10 mouse cellular contexts compared by ENCODE assay signal in genomic region chr4:152833411-152834310, GRCm38 (mm10).
DNase-seq lines count a peak whose midpoint lies in the region; ATAC-seq and TF ChIP-seq lines count a peak whose summit lies in the region.
"Had no signal": no experiment of that assay in that cellular context is flagged by ENCODE, and none has a peak within 500 bp of the region (broad histone marks: within the 10 kb centered on the region; RNA-seq: fewer than 3 reads in every experiment).

No protein-coding gene starts in this region.

- peaks cover 25% of the 10 kb centered on the region for H3K27me3 ChIP-seq in hindbrain, embryonic 10.5 days (ENCODE audit: insufficient read depth, poor library complexity, severe bottlenecking)
- peaks cover 9% of the 10 kb centered on the region for H3K27me3 ChIP-seq in neural tube, embryonic 12.5 days (replicated peaks)

- peak overlapping the region; percentile 9; the same call in 1 of the 2 replicates for H3K27ac ChIP-seq in layer of hippocampus, adult 2 months
- peak overlapping the region; percentile 77 for H3K27ac ChIP-seq in hindbrain, embryonic 10.5 days
- peak overlapping the region; percentile 59 for H3K27ac ChIP-seq in neural tube, embryonic 12.5 days
- H3K27ac ChIP-seq: limb, embryonic 15.5 days had no signal

- peak overlapping the region; percentile 27; the same call in 1 of the 2 replicates for H3K4me2 ChIP-seq in neural tube, embryonic 12.5 days (replicated peaks)
- H3K4me2 ChIP-seq: limb, embryonic 15.5 days had no signal

- TF ChIP-seq CTCF in layer of hippocampus, adult 2 months (conservative IDR thresholded peaks at IDR 0.05): no peak

- H3K4me1 ChIP-seq in hindbrain, embryonic 10.5 days (replicated peaks): peaks cover 45% of the 10 kb centered on the region
- H3K4me1 ChIP-seq in neural tube, embryonic 12.5 days: peaks cover 36% of the 10 kb centered on the region

- no peak overlapping the region for H3K4me3 ChIP-seq in layer of hippocampus, adult 2 months
- H3K4me3 ChIP-seq in hindbrain, embryonic 10.5 days: no peak overlapping the region
- H3K4me3 ChIP-seq in neural tube, embryonic 12.5 days: no peak overlapping the region
- H3K4me3 ChIP-seq: limb, embryonic 15.5 days had no signal

- peak; percentile 86 for ATAC-seq in neural tube, embryonic 12.5 days (ENCODE audit: low FRiP score, low read depth)
- ATAC-seq in megakaryocyte progenitor cell, adult 5-6 weeks (replicated peaks; ENCODE audit: poor library complexity): no peak

- 28% methylated on average over 23 of the region's 23 CpGs for WGBS in hindbrain, embryonic 10.5 days
- 10% methylated on average over 23 of the region's 23 CpGs for WGBS in neural tube, embryonic 12.5 days

- H3K36me3 ChIP-seq in hindbrain, embryonic 10.5 days: no peaks in the 10 kb centered on the region
- no peaks in the 10 kb centered on the region for H3K36me3 ChIP-seq in neural tube, embryonic 12.5 days
- H3K36me3 ChIP-seq: limb, embryonic 15.5 days had no signal

- DNase-seq in layer of hippocampus, adult 2 months (ENCODE audit: low spot score in 2 of 2): no peak
- no peak for DNase-seq in layer of hippocampus, postnatal 10 days (ENCODE audit: low spot score in 2 of 2)
- DNase-seq in cerebellum, postnatal 36 days: peak; percentile 24 to 31
- peak; percentile 36 for DNase-seq in hindbrain, embryonic 10.5 days (ENCODE audit: low spot score)
- DNase-seq in gastrocnemius, postnatal 10 days: no peak
- DNase-seq in left cerebral cortex, adult 11 months (ENCODE audit: low spot score): no peak
- DNase-seq: kidney, adult 9 months had no signal

- H3K9ac ChIP-seq in neural tube, embryonic 12.5 days: no peak overlapping the region
- H3K9ac ChIP-seq: limb, embryonic 15.5 days had no signal

- H3K9me3 ChIP-seq in hindbrain, embryonic 10.5 days: peaks cover 17% of the 10 kb centered on the region
- peaks cover 10% of the 10 kb centered on the region; the same call in 1 of the 2 replicates for H3K9me3 ChIP-seq in neural tube, embryonic 12.5 days
- H3K9me3 ChIP-seq: limb, embryonic 15.5 days had no signal

Comparison
In these comparisons a context has a peak if more than half of its experiments do, and no peak if none do; other contexts are left out.
1. DNase-seq: peak in cerebellum, postnatal 36 days (2 of 2) and hindbrain, embryonic 10.5 days (single experiment); none in layer of hippocampus, adult 2 months (0 of 2), layer of hippocampus, postnatal 10 days (0 of 2), gastrocnemius, postnatal 10 days (single experiment) and left cerebral cortex, adult 11 months (single experiment).
2. H3K27ac ChIP-seq: peak in every context shown above with its lines; median percentile 77 in hindbrain, embryonic 10.5 days; 59 in neural tube, embryonic 12.5 days; 9 in layer of hippocampus, adult 2 months.